Mouse (Mus musculus): ENCODE data around the gene Olfr212. TPM values are rescaled to one million over a fixed set of nuclear protein-coding genes. Genes with fewer than 3 reads are reported as not detected.
"Not testable (repeated sequence)": the region's sequence is repeated elsewhere in the genome, so short reads cannot be mapped to it uniquely, and the experiment has no call there.

Olfr212 gene
- not detected for polyA plus RNA-seq (2017; shearing (Covaris generic))

DNA sequence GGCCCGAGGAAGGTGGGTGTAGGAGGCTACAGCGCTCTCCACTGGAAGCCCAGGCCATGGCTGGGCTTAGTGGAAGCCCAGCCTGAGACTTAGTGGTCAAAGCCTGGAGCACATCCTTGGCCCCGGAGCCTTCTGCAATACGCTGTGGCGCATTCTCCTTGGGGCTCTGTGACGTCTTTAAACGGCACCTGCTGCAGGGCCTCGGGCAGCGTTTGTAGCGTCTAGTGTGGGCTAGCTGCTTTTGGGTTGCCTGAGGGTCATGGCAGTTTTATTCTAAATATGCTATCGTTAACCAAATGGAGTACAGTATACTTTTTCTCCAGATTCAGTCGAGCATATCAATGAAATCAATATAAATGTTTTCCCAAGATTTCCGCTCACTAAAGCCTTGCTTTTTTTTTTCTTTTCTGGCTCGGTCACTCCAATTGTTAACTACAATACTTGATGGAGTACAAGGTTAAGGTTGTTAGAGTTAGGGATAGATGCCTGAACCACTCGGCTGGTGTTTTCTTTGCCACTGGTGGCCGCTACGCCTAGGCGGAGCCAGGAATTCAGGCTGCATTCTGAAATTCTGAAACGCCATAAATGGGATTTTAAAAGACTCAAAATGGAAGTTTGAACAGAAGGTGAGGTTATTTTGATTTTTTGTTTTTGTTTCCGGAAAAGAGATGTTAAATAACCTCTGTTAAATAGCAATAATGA lies at the start of gene Olfr212:
Gene Olfr212, plus strand, starts transcription at position 215 of the 702 bp plus-strand sequence.
- ATAC-seq: not testable (repeated sequence)

GRCm38 (mm10) chr6:116458728-116459127 lies 47.6 kb upstream of the Olfr212 start:
- no peak for ATAC-seq

GRCm38 (mm10) chr6:116459232-116459631 lies 47.1 kb upstream of the Olfr212 start:
- no peak for ATAC-seq

DNA sequence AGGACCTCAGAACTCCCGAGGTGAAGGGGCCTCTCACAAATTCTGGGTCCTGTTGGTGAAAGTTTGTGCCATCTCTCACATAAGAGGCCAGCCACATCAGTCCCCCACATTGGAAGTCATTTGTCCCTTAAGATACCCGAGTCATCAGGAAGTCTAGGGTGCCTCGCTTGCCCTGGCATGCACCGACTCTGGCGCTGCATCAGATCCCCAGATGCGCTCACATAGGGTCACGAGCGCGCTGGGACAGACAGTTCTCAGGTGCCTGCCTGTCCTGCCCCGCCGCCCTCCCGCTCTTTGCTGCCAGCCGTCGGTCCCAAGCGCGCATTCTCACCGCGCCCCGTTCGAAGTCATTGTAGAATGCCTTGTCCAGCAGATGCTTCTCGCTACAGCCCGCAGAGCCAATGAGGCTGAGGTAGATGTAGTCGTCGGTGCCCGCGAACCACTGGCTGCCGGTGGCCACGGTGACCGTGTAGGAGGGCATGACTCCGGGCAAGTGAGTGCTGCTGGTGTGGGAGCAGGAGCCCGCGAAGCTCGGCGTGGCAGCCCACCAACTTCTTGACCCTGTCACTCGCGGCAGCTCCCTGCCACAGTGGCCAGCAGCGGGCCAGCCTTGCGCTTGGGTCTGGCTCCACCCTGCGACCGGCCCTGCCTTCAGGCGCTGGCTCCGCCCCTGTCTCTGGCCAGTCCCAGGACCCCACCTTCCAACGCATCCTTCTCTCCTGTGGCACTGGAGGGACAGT lies 45.6 kb upstream of the Olfr212 start, which contains the start of gene Alox5:
Gene Alox5, minus strand, starts transcription at position 635 of the 740 bp plus-strand sequence.
- no peak for ATAC-seq

GRCm38 (mm10) chr6:116468081-116468480 lies 38.2 kb upstream of the Olfr212 start:
- no peak for ATAC-seq

DNA sequence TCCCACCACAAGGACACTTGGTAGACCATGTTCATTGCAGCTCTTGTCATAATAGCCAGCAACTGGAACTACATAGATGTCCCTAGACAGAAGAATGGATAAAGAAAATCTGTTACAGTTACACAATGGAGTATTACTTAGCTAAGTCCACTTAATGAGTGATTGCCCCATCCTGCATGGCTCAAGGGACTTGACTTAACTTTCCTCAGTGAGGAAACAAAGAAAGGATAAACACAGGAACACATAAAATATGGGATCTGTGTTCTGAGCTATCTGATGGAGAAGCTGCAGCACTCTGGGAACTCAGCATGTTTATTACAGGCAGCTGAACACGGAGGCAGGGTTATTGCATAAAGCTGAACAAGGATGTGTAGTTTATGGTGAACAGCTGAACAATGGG lies 21.2 kb upstream of the Olfr212 start:
- no peak for ATAC-seq

- no peak for ATAC-seq
Measured at GRCm38 (mm10) chr6:116486833-116487232, 19.5 kb upstream of the Olfr212 start.

DNA sequence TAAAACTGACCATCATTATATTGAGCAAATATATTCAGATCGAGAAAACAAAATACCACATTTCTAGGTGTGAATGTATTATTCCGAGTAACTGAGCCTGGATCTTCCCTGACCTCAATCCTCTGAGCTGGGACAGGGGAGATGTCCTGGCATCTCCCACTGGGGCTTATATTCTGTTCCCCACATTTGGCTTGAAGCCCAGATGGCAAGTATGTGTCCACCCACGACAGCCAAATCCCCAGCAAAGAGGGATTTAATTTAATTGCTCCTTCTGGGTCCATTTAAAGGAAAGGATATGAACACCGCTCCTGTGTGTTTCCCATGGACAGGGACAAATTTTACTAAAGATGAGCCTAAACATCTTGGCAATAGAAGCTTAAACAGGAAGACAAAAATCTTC lies 17.5 kb upstream of the Olfr212 start, which contains the start of gene Olfr211:
Gene Olfr211, plus strand, starts transcription at position 301 of the 400 bp plus-strand sequence.
- ATAC-seq: no peak

GRCm38 (mm10) chr6:116493742-116494141 lies 12.6 kb upstream of the Olfr212 start:
- ATAC-seq: no peak

GRCm38 (mm10) chr6:116495960-116496359 lies 10.4 kb upstream of the Olfr212 start:
- ATAC-seq: no peak

DNA sequence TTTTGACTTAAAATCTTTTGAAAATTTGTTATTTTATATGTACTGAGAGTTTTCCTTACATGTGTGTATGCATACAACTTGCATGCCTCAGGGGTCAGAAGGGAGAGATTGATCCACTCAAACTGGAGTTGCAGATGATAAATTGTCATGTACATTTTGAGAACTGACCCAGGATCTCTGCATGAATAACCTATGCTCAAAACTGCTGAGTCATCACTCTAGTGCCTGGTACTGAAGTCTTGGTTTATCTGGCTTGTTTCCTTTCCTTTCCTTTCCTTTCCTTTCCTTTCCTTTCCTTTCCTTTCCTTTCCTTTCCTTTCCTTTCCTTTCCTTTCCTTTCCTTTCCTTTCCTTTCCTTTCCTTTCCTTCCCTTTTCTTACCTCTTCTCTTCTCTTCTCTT lies 8.5 kb downstream of the Olfr212 start:
- no peak for ATAC-seq

- no peak for ATAC-seq
Measured at GRCm38 (mm10) chr6:116538156-116538555, 31.8 kb downstream of the Olfr212 start, which contains the start of gene Olfr213. Olfr213 (plus strand) TSS chr6:116538456.

DNA sequence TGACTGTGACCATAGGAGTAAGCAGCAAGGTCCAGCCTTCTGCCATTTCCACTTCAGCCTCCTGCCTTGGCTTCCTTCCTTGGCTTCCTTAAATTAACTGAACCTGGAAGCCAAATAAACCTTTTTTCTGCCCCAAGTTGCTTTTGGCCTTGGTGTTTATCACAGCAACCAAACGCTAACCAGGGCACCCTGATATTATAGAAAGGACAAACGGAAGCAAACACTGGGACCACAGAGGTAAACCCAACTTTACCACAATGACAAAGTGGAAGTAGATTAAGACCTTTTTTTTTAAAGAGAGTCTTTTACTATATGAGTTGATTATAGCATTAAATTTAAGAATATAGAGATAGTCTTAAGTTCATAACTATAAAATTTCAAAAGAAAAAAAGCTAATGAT lies 36.2 kb downstream of the Olfr212 start:
- ATAC-seq: no peak

DNA sequence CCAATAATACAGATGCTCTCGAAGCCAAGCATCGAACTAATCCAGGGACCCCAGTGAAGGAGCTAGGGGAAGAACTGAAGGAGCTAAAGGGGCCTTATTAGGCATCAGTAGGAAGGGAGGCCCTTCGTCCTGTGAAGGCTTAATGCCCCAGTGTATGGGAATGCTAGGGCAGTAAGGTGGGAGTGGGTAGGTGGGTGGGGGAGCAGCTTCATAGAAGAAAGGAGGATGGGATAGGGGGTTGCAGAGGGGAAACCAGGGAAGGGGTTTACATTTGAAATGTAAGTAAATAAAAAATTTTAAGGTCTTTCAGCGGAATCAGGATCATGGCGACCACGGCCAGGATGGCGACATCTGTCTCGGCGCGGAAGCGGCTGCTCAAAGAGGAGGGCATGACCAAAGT lies 44.5 kb downstream of the Olfr212 start, which contains the start of gene Gm5580:
Gene Gm5580, plus strand, starts transcription at position 301 of the 400 bp plus-strand sequence.
- ATAC-seq: not testable (repeated sequence)

GRCm38 (mm10) chr6:116553935-116554334 lies 47.6 kb downstream of the Olfr212 start, which contains the start of gene Olfr214:
Olfr214 (plus strand) TSS chr6:116554235.
- no peak for ATAC-seq

- ATAC-seq: no peak
Measured at GRCm38 (mm10) chr6:116554952-116555351, 48.6 kb downstream of the Olfr212 start.

Other genes with a start within 250 kb of the Olfr212 start
- under 1 TPM; 0.52 to 0.97 TPM for gene Zfand4, start 242.3 kb upstream of the Olfr212 start, polyA plus RNA-seq (2017; shearing (Covaris generic))
- under 1 TPM; 0.40 to 0.86 TPM for gene March8, start 168.5 kb upstream of the Olfr212 start, polyA plus RNA-seq (2017; shearing (Covaris generic))
- gene Alox5, start 45.3 kb upstream of the Olfr212 start, polyA plus RNA-seq (2017; shearing (Covaris generic)): not detected
- gene Olfr211, start 17.4 kb upstream of the Olfr212 start, polyA plus RNA-seq (2017; shearing (Covaris generic)): not detected
- not detected for gene Olfr213, start 31.9 kb downstream of the Olfr212 start, polyA plus RNA-seq (2017; shearing (Covaris generic))
- gene Gm5580, start 44.6 kb downstream of the Olfr212 start, polyA plus RNA-seq (2017; shearing (Covaris generic)): under 1 TPM in 1 of 2 experiments, not detected in 1; 0.77 TPM
- not detected for gene Olfr214, start 47.7 kb downstream of the Olfr212 start, polyA plus RNA-seq (2017; shearing (Covaris generic))
- gene Olfr215, start 77.7 kb downstream of the Olfr212 start, polyA plus RNA-seq (2017; shearing (Covaris generic)): not detected
- 10 to 100 TPM; 24.6 to 27.0 TPM for gene Zfp422, start 122.5 kb downstream of the Olfr212 start, polyA plus RNA-seq (2017; shearing (Covaris generic))
- not detected for gene Depp1, start 144.1 kb downstream of the Olfr212 start, polyA plus RNA-seq (2017; shearing (Covaris generic))
- gene Rassf4, start 167.4 kb downstream of the Olfr212 start, polyA plus RNA-seq (2017; shearing (Covaris generic)): 1 to 10 TPM; 3.2 to 5.1 TPM
- under 1 TPM; 0.04 to 0.05 TPM for gene Tmem72, start 210.4 kb downstream of the Olfr212 start, polyA plus RNA-seq (2017; shearing (Covaris generic))